Mouse (Mus musculus): ENCODE results near the gene Usp28. TPM values are rescaled to one million over a fixed set of nuclear protein-coding genes. Genes with fewer than 3 reads are reported as not detected.

Gene Usp28
- total RNA-seq (2012; rRNA removed): 5.5 and 7.0 TPM in 2 replicates
- 5.8 and 6.5 TPM in 2 replicates for total RNA-seq (2014; rRNA removed)
- polyA plus RNA-seq (2012; ENCODE audit: insufficient read length, low read depth): 7.7 and 9.3 TPM in 2 replicates

DNA sequence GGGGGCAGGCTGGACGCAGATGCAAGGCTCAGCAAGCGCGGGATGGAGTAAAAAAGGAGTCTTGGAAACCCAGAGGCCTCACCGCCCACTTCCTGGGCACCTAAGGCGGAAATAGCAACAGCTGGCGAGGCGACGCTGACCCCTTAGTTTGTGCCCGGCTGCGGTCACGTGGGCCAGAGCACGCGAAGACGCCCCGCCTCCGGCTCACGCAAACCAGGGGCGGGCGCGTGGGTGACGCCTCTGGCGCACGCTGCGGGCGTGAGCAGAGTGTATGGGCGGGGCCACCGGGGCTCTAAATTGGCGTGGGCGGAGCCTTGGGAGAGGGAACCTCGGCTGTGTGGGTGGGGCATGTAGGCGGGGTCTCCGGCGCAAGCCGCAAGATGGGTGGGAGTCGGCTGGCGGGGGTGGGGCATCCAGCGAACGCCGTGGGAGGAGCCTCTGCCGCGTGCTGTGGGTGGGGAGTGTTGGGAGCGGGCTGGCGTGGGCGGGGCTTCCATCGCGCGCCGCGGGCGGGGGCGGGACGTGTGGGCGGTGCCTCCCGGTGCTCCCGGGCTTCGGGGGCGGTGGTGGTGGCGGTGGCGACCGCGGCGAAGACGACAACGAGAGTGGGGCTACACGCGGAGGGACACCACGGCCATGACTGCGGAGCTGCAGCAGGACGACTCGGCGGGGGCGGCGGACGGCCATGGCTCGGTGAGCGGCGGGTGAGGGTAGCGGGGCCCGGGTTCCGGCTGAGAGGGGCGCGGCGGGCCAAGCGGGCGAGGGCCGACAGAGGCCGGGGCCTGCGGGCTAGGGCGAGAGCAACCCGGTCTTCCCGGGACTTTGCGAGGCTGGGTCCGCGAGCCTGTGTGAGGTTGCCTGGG, at the start of gene Usp28:
Gene Usp28, plus strand, starts transcription at position 531 of the 863 bp plus-strand sequence.
- Histone ChIP-seq H3K79me2 (replicated peaks; ENCODE audit: control insufficient read depth, extremely low read depth, insufficient read depth, poor library complexity, severe bottlenecking) (peaks cover 2% of the 10 kb centered on the region; the same call in 1 of the 2 replicates), H3K4me3 (replicated peaks in 1 of 3; ENCODE audit: low read depth in 2 of 3, low read length in 2 of 3, poor library complexity in 1 of 3) (peak within 1 kb of the TSS; percentile 80 to 98 (median 84)), H3K27ac (ENCODE audit: insufficient read depth, low read depth) (peak within 1 kb of the TSS; percentile 38), H3K9ac (ENCODE audit: insufficient read depth, low read depth) (peak within 1 kb of the TSS; percentile 76), H3K4me2 (ENCODE audit: insufficient read depth, low read depth, poor library complexity, severe bottlenecking) (peak within 1 kb of the TSS; percentile 95), H3K27me3 (replicated peaks) (no peaks in the 10 kb centered on the region), H3K9me3 (replicated peaks; ENCODE audit: low read length) (no peaks in the 10 kb centered on the region), H3K36me3 (replicated peaks in 1 of 2; ENCODE audit: control insufficient read depth in 1 of 2, insufficient read depth in 1 of 2, low read length in 1 of 2) (peaks cover 0 to 10% of the 10 kb centered on the region in 2 experiments), H3K4me1 (ENCODE audit: control insufficient read depth in 1 of 2, insufficient read depth in 2 of 2) (peaks cover 2 to 23% of the 10 kb centered on the region in 2 experiments)
- dilution Hi-C loops (cut with MboI; ENCODE audit: extremely low pct_ligation_motif_present, extremely low pct_unique_long_range_greater_than_20kb, low sequenced_read_pairs) (no loop called here), in situ Hi-C loops (cut with MboI; ENCODE audit: low pct_ligation_motif_present, low pct_unique_long_range_greater_than_20kb, low sequenced_read_pairs) (no loop called here)
- peak; percentile 97 for DNase-seq (ENCODE audit: extremely low read depth)
- TF ChIP-seq ZC3H11A (IDR thresholded peaks at IDR 0.05; ENCODE audit: low read depth, low read length): no peak
- 0 out of 2 replicates have a peak, but pooled peaks have one; percentile 14 for TF ChIP-seq CHD1 (IDR thresholded peaks at IDR 0.05; ENCODE audit: low read depth, low read length)
- TF ChIP-seq SIN3A (IDR thresholded peaks at IDR 0.05; ENCODE audit: low read length): peak; percentile 62
- TF ChIP-seq MYC (IDR thresholded peaks at IDR 0.05; ENCODE audit: low read depth, low read length): peak; percentile 70
- TF ChIP-seq POLR2AphosphoS2 (IDR thresholded peaks at IDR 0.05; ENCODE audit: low read depth, low read length): no peak
- 0 out of 2 replicates have a peak, but pooled peaks have one; percentile 54 for TF ChIP-seq KAT2A (IDR thresholded peaks at IDR 0.05; ENCODE audit: insufficient replicate concordance, low read length)
- TF ChIP-seq ZNF384 (IDR thresholded peaks at IDR 0.05; ENCODE audit: low read depth, low read length): 0 out of 2 replicates have a peak, but pooled peaks have one; percentile 20
- TF ChIP-seq MAX (IDR thresholded peaks at IDR 0.05; ENCODE audit: low read length): peak; percentile 95
- peak; percentile 75 for TF ChIP-seq MAZ (IDR thresholded peaks at IDR 0.05; ENCODE audit: low read depth, low read length)
- no peak for TF ChIP-seq E2F4 (IDR thresholded peaks at IDR 0.05; ENCODE audit: insufficient replicate concordance, low read depth, low read length)
- TF ChIP-seq BHLHE40 (IDR thresholded peaks at IDR 0.05; ENCODE audit: low read depth, low read length): peak; percentile 97
- TF ChIP-seq ELF1 (IDR thresholded peaks at IDR 0.05; ENCODE audit: low read depth, low read length): peak; percentile 91
- 0 out of 2 replicates have a peak, but pooled peaks have one; percentile 16 for TF ChIP-seq EP300 (IDR thresholded peaks at IDR 0.05; ENCODE audit: low read length)
- TF ChIP-seq POLR2A (IDR thresholded peaks at IDR 0.05; ENCODE audit: low read depth, low read length): peak; percentile 79
- peak; percentile 91 for TF ChIP-seq USF2 (conservative IDR thresholded peaks at IDR 0.05; ENCODE audit: low read depth, low read length)
- peak; percentile 52; the same call in 1 of the 2 replicates for TF ChIP-seq IRF4 (IDR thresholded peaks at IDR 0.05; ENCODE audit: low read depth, low read length)
- TF ChIP-seq TCF12 (IDR thresholded peaks at IDR 0.05; ENCODE audit: low read depth, low read length): peak; percentile 77; the same call in 1 of the 2 replicates
- TF ChIP-seq RCOR1 (conservative IDR thresholded peaks at IDR 0.05; ENCODE audit: low read depth, low read length): no peak
- peak; percentile 50; the same call in 1 of the 2 replicates for TF ChIP-seq ZMIZ1 (IDR thresholded peaks at IDR 0.05; ENCODE audit: low read depth, low read length)
- TF ChIP-seq TBP (conservative IDR thresholded peaks at IDR 0.05; ENCODE audit: low read depth, low read length): no peak
- no peak for TF ChIP-seq PAX5 (IDR thresholded peaks at IDR 0.05; ENCODE audit: low read length)
- peak; percentile 80 for TF ChIP-seq NELFE (IDR thresholded peaks at IDR 0.05; ENCODE audit: low read depth, low read length)
- TF ChIP-seq NRF1 (IDR thresholded peaks at IDR 0.05; ENCODE audit: low read depth, low read length): peak; percentile 72
- TF ChIP-seq JUN (IDR thresholded peaks at IDR 0.05; ENCODE audit: insufficient read depth, low read depth, low read length): no peak
- peak; percentile 71 for TF ChIP-seq MEF2A (IDR thresholded peaks at IDR 0.05; ENCODE audit: borderline replicate concordance, low read depth, low read length)
- peak; percentile 68 for TF ChIP-seq HCFC1 (IDR thresholded peaks at IDR 0.05; ENCODE audit: low read depth, low read length)
- TF ChIP-seq RAD21 (IDR thresholded peaks at IDR 0.05; ENCODE audit: low read depth, low read length): no peak
- TF ChIP-seq GABPA (IDR thresholded peaks at IDR 0.05; ENCODE audit: insufficient replicate concordance, low read depth, low read length): no peak
- 0 out of 2 replicates have a peak, but pooled peaks have one; percentile 33 for TF ChIP-seq UBTF (IDR thresholded peaks at IDR 0.05; ENCODE audit: low read depth, low read length)
- no peak for TF ChIP-seq JUND (conservative IDR thresholded peaks at IDR 0.05; ENCODE audit: low read depth, low read length)
- TF ChIP-seq USF1 (IDR thresholded peaks at IDR 0.05; ENCODE audit: low read depth, low read length): peak; percentile 97
- no peak for TF ChIP-seq CTCF (conservative IDR thresholded peaks at IDR 0.05 in 1 of 2, IDR thresholded peaks at IDR 0.05 in 1 of 2; ENCODE audit: low read depth in 2 of 2, low read length in 2 of 2)
- peak; percentile 78 for TF ChIP-seq ETS1 (conservative IDR thresholded peaks at IDR 0.05; ENCODE audit: low read depth, low read length)
- TF ChIP-seq MAFK (IDR thresholded peaks at IDR 0.05; ENCODE audit: insufficient replicate concordance, low read length): no peak
- TF ChIP-seq MXI1 (IDR thresholded peaks at IDR 0.05; ENCODE audit: low read depth, low read length): peak; percentile 80
- no peak for TF ChIP-seq ZKSCAN1 (IDR thresholded peaks at IDR 0.05; ENCODE audit: borderline replicate concordance, low read depth, low read length)
- TF ChIP-seq SMC3 (IDR thresholded peaks at IDR 0.05; ENCODE audit: low read depth, low read length): no peak

Data from CH12.LX (cell line).